ENCODE assay signal across 18 mouse cellular contexts in the genomic region with DNA sequence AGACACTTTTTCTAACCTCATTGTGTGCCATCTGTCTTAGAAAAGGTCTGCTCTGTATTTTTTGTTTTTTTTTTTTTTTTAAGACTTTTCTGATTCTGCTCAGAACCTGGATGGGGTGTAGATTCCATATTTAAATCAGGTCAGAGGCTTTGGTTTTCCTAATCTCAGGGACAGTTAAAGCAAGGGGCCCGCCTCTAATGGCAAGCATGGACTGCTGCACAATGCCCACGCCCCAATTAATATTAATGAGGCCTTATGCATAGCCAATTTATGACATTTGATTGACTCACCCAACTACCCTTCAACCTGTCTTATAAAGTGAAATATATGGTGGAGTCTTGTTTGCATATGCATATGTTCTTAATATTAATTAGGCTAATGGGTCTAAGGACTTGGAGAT.
DNase-seq lines count a peak whose midpoint lies in the region; ATAC-seq lines count a peak whose summit lies in the region.
"Had no signal": no experiment of that assay in that cellular context is flagged by ENCODE, and none has a peak within 500 bp of the region (broad histone marks: within the 10 kb centered on the region; RNA-seq: fewer than 3 reads in every experiment).

No protein-coding gene starts in this region.

- no peak overlapping the region for H3K4me3 ChIP-seq in intestine, embryonic 14.5 days (ENCODE audit: low read depth, low read length)
- H3K4me3 ChIP-seq in intestine, embryonic 16.5 days (ENCODE audit: low read length) = no peak overlapping the region
- H3K4me3 ChIP-seq in forebrain, embryonic 14.5 days (ENCODE audit: low read depth, low read length) = no peak overlapping the region
- H3K4me3 ChIP-seq in hindbrain, embryonic 13.5 days = no peak overlapping the region
- no peak overlapping the region for H3K4me3 ChIP-seq in neural tube, embryonic 15.5 days (replicated peaks)
- no peak overlapping the region for H3K4me3 ChIP-seq in heart, embryonic 11.5 days (ENCODE audit: low read depth, low read length)
- H3K4me3 ChIP-seq: liver, embryonic 12.5 days had no signal

- no peaks in the 10 kb centered on the region for H3K27me3 ChIP-seq in intestine, embryonic 14.5 days (replicated peaks; ENCODE audit: control insufficient read depth, insufficient read depth, low read length)
- H3K27me3 ChIP-seq in intestine, embryonic 16.5 days (replicated peaks; ENCODE audit: control insufficient read depth, insufficient read depth, low read length) = no peaks in the 10 kb centered on the region
- no peaks in the 10 kb centered on the region for H3K27me3 ChIP-seq in forebrain, embryonic 14.5 days (replicated peaks; ENCODE audit: control insufficient read depth, insufficient read depth, low read length)
- no peaks in the 10 kb centered on the region for H3K27me3 ChIP-seq in hindbrain, embryonic 13.5 days
- H3K27me3 ChIP-seq in neural tube, embryonic 15.5 days (replicated peaks) = no peaks in the 10 kb centered on the region
- H3K27me3 ChIP-seq in heart, embryonic 11.5 days (ENCODE audit: control insufficient read depth, insufficient read depth, low read length) = no peaks in the 10 kb centered on the region
- H3K27me3 ChIP-seq: embryonic facial prominence, embryonic 13.5 days; liver, embryonic 12.5 days had no signal

- no peaks in the 10 kb centered on the region for H3K9me3 ChIP-seq in intestine, embryonic 14.5 days (ENCODE audit: control insufficient read depth, low read length)
- no peaks in the 10 kb centered on the region for H3K9me3 ChIP-seq in intestine, embryonic 16.5 days (ENCODE audit: control insufficient read depth, low read length)
- no peaks in the 10 kb centered on the region for H3K9me3 ChIP-seq in forebrain, embryonic 14.5 days (replicated peaks; ENCODE audit: control insufficient read depth, low read length)
- no peaks in the 10 kb centered on the region for H3K9me3 ChIP-seq in hindbrain, embryonic 13.5 days
- no peaks in the 10 kb centered on the region for H3K9me3 ChIP-seq in neural tube, embryonic 15.5 days (replicated peaks)
- no peaks in the 10 kb centered on the region for H3K9me3 ChIP-seq in heart, embryonic 11.5 days (replicated peaks; ENCODE audit: control insufficient read depth, low read length)
- H3K9me3 ChIP-seq: embryonic facial prominence, embryonic 13.5 days; liver, embryonic 12.5 days had no signal

- no peak overlapping the region for H3K4me2 ChIP-seq in intestine, embryonic 14.5 days (ENCODE audit: low read length)
- no peak overlapping the region for H3K4me2 ChIP-seq in intestine, embryonic 16.5 days (ENCODE audit: low read depth, low read length)
- H3K4me2 ChIP-seq in forebrain, embryonic 14.5 days (ENCODE audit: low read length) = no peak overlapping the region; the same call in 1 of the 2 replicates
- no peak overlapping the region for H3K4me2 ChIP-seq in hindbrain, embryonic 13.5 days
- peak overlapping the region; percentile 63 for H3K4me2 ChIP-seq in neural tube, embryonic 15.5 days
- H3K4me2 ChIP-seq in heart, embryonic 11.5 days = no peak overlapping the region
- H3K4me2 ChIP-seq: liver, embryonic 12.5 days had no signal

- 78% methylated on average over 2 of the region's 2 CpGs for WGBS in intestine, embryonic 14.5 days
- 70% methylated on average over 2 of the region's 2 CpGs for WGBS in intestine, embryonic 16.5 days
- 17% methylated on average over 2 of the region's 2 CpGs for WGBS in forebrain, embryonic 14.5 days
- WGBS in hindbrain, embryonic 13.5 days = 28% methylated on average over 2 of the region's 2 CpGs
- WGBS in neural tube, embryonic 15.5 days = 38% methylated on average over 2 of the region's 2 CpGs
- 80% methylated on average over 2 of the region's 2 CpGs for WGBS in heart, embryonic 11.5 days (ENCODE audit: insufficient replicate concordance)

- peaks cover 7% of the 10 kb centered on the region; the same call in 1 of the 2 replicates for H3K4me1 ChIP-seq in intestine, embryonic 14.5 days (replicated peaks; ENCODE audit: control insufficient read depth, insufficient read depth, low read length)
- peaks cover 3% of the 10 kb centered on the region; the same call in 1 of the 2 replicates for H3K4me1 ChIP-seq in intestine, embryonic 16.5 days (ENCODE audit: control insufficient read depth, insufficient read depth, low read length)
- H3K4me1 ChIP-seq in forebrain, embryonic 14.5 days (ENCODE audit: control insufficient read depth, insufficient read depth, low read length) = peaks cover 10% of the 10 kb centered on the region; the same call in 1 of the 2 replicates
- H3K4me1 ChIP-seq in hindbrain, embryonic 13.5 days (replicated peaks) = peaks cover 19% of the 10 kb centered on the region
- peaks cover 16% of the 10 kb centered on the region for H3K4me1 ChIP-seq in neural tube, embryonic 15.5 days
- no peaks in the 10 kb centered on the region for H3K4me1 ChIP-seq in heart, embryonic 11.5 days (ENCODE audit: control insufficient read depth, insufficient read depth, low read length)
- H3K4me1 ChIP-seq: liver, embryonic 12.5 days had no signal

- DNase-seq in intestine, embryonic 14.5 days (ENCODE audit: low spot score) = peak; percentile 6
- peak; percentile 49 for DNase-seq in forebrain, embryonic 14.5 days (ENCODE audit: low spot score)
- no peak for DNase-seq in layer of hippocampus, postnatal 14 days (ENCODE audit: low spot score in 2 of 2)
- DNase-seq: cerebellum, adult 9-10 months; heart, adult 18-20 months; right cerebral cortex, postnatal 25 days; thymus, postnatal 14 days had no signal

- no peak for ATAC-seq in intestine, embryonic 14.5 days (replicated peaks; ENCODE audit: low FRiP score, low TSS enrichment, low read depth)
- ATAC-seq in intestine, embryonic 16.5 days = no peak
- ATAC-seq in forebrain, embryonic 14.5 days = peak; percentile 56
- no peak for ATAC-seq in hindbrain, embryonic 13.5 days (ENCODE audit: low FRiP score)
- no peak for ATAC-seq in neural tube, embryonic 15.5 days (ENCODE audit: low FRiP score)
- ATAC-seq in heart, embryonic 11.5 days (replicated peaks; ENCODE audit: insufficient number of reproducible peaks, low FRiP score, low TSS enrichment) = no peak
- ATAC-seq: intestine, postnatal 0 days; liver, embryonic 12.5 days had no signal

- H3K27ac ChIP-seq in intestine, embryonic 14.5 days (ENCODE audit: low read depth) = no peak overlapping the region
- no peak overlapping the region for H3K27ac ChIP-seq in intestine, embryonic 16.5 days (ENCODE audit: low read length)
- H3K27ac ChIP-seq in forebrain, embryonic 14.5 days (ENCODE audit: low read depth, low read length) = peak overlapping the region; percentile 61
- peak overlapping the region; percentile 85 for H3K27ac ChIP-seq in hindbrain, embryonic 13.5 days
- peak overlapping the region; percentile 54; the same call in 1 of the 2 replicates for H3K27ac ChIP-seq in neural tube, embryonic 15.5 days (replicated peaks)
- H3K27ac ChIP-seq in heart, embryonic 11.5 days (ENCODE audit: low read depth, low read length) = no peak overlapping the region
- H3K27ac ChIP-seq: kidney, postnatal 0 days; layer of hippocampus, adult 2 months; liver, embryonic 12.5 days; stomach, postnatal 0 days had no signal

- no peaks in the 10 kb centered on the region for H3K36me3 ChIP-seq in intestine, embryonic 14.5 days (ENCODE audit: control insufficient read depth, insufficient read depth, low read length)
- no peaks in the 10 kb centered on the region for H3K36me3 ChIP-seq in intestine, embryonic 16.5 days (ENCODE audit: control insufficient read depth, insufficient read depth, low read length)
- H3K36me3 ChIP-seq in forebrain, embryonic 14.5 days (ENCODE audit: control insufficient read depth, insufficient read depth, low read length) = no peaks in the 10 kb centered on the region
- no peaks in the 10 kb centered on the region for H3K36me3 ChIP-seq in hindbrain, embryonic 13.5 days
- H3K36me3 ChIP-seq in neural tube, embryonic 15.5 days = no peaks in the 10 kb centered on the region
- H3K36me3 ChIP-seq in heart, embryonic 11.5 days (ENCODE audit: control insufficient read depth, insufficient read depth, low read length) = no peaks in the 10 kb centered on the region
- H3K36me3 ChIP-seq: embryonic facial prominence, embryonic 13.5 days; liver, embryonic 12.5 days had no signal

- no peak overlapping the region for H3K9ac ChIP-seq in intestine, embryonic 14.5 days (ENCODE audit: low read length)
- no peak overlapping the region for H3K9ac ChIP-seq in intestine, embryonic 16.5 days (ENCODE audit: low read depth, low read length)
- H3K9ac ChIP-seq in forebrain, embryonic 14.5 days (ENCODE audit: low read length) = no peak overlapping the region
- no peak overlapping the region for H3K9ac ChIP-seq in hindbrain, embryonic 13.5 days
- H3K9ac ChIP-seq in neural tube, embryonic 15.5 days (replicated peaks) = no peak overlapping the region
- H3K9ac ChIP-seq in heart, embryonic 11.5 days (ENCODE audit: low read depth, low read length) = no peak overlapping the region
- H3K9ac ChIP-seq: liver, embryonic 12.5 days; lung, embryonic 14.5 days had no signal

Comparison
In these comparisons a context has a peak if more than half of its experiments do, and no peak if none do; other contexts are left out.
1. DNase-seq: peak in intestine, embryonic 14.5 days (single experiment) and forebrain, embryonic 14.5 days (single experiment); none in layer of hippocampus, postnatal 14 days (0 of 2).
2. H3K27ac ChIP-seq: peak in forebrain, embryonic 14.5 days (single experiment), hindbrain, embryonic 13.5 days (single experiment) and neural tube, embryonic 15.5 days (single experiment); none in intestine, embryonic 14.5 days (single experiment), intestine, embryonic 16.5 days (single experiment) and heart, embryonic 11.5 days (single experiment).